Mouse (Mus musculus): Measurements from ENCODE around the gene Hexdc. TPM values are rescaled to one million over a fixed set of nuclear protein-coding genes. Genes with fewer than 3 reads are reported as not detected.

Hexdc gene
- polyA plus RNA-seq, 1 experiment = 3.4 TPM

GRCm38 (mm10) chr11:121201436-121202198 is 2.6 kb upstream of the Hexdc start:
- no peak for TF ChIP-seq GATA1 (IDR thresholded peaks at IDR 0.05; ENCODE audit: low read length)

- no peak for TF ChIP-seq GATA1 (IDR thresholded peaks at IDR 0.05; ENCODE audit: low read length)
These were observed 423 bp upstream of the Hexdc start for GRCm38 (mm10) chr11:121203859-121204160.

GRCm38 (mm10) chr11:121216831-121217230 is 12.6 kb downstream of the Hexdc start:
- TF ChIP-seq GATA1 (IDR thresholded peaks at IDR 0.05; ENCODE audit: low read length) = no peak

- no peak for TF ChIP-seq GATA1 (IDR thresholded peaks at IDR 0.05; ENCODE audit: low read length)
These were observed 15.5 kb downstream of the Hexdc start for GRCm38 (mm10) chr11:121219776-121220175.

GRCm38 (mm10) chr11:121220771-121221170 is 16.5 kb downstream of the Hexdc start:
- TF ChIP-seq GATA1 (IDR thresholded peaks at IDR 0.05; ENCODE audit: low read length) = no peak

GRCm38 (mm10) chr11:121221321-121222010 is 17.2 kb downstream of the Hexdc start:
- no peak for TF ChIP-seq GATA1 (IDR thresholded peaks at IDR 0.05; ENCODE audit: low read length)

GRCm38 (mm10) chr11:121228129-121229017 is 24.1 kb downstream of the Hexdc start:
- TF ChIP-seq GATA1 (IDR thresholded peaks at IDR 0.05; ENCODE audit: low read length) = no peak

- TF ChIP-seq GATA1 (IDR thresholded peaks at IDR 0.05; ENCODE audit: low read length) = no peak
These were observed 24.8 kb downstream of the Hexdc start, which contains the start of gene Cybc1 for GRCm38 (mm10) chr11:121229018-121229439. TSS of gene Cybc1 (minus strand) at chr11:121229322.

GRCm38 (mm10) chr11:121231191-121231590 is 27.0 kb downstream of the Hexdc start:
- TF ChIP-seq GATA1 (IDR thresholded peaks at IDR 0.05; ENCODE audit: low read length) = no peak

GRCm38 (mm10) chr11:121231628-121232291 is 27.5 kb downstream of the Hexdc start:
- TF ChIP-seq GATA1 (IDR thresholded peaks at IDR 0.05; ENCODE audit: low read length) = no peak

- no peak for TF ChIP-seq GATA1 (IDR thresholded peaks at IDR 0.05; ENCODE audit: low read length)
These were observed 28.5 kb downstream of the Hexdc start for GRCm38 (mm10) chr11:121232706-121233105.

- no peak for TF ChIP-seq GATA1 (IDR thresholded peaks at IDR 0.05; ENCODE audit: low read length)
These were observed 31.4 kb downstream of the Hexdc start for GRCm38 (mm10) chr11:121235475-121236238.

- no peak for TF ChIP-seq GATA1 (IDR thresholded peaks at IDR 0.05; ENCODE audit: low read length)
These were observed 32.5 kb downstream of the Hexdc start, which contains the start of gene Narf for GRCm38 (mm10) chr11:121236564-121237344. TSS of gene Narf (plus strand) at chr11:121237253.
